Mouse (Mus musculus) thymus, adult 2 months (tissue): ENCODE data around the gene Nwd2.

Experiments
- CTCF ChIP-seq: fragments of 200-500 bp; IDR thresholded peaks from 2 replicates; pipeline ENCODE4 v1.5.1; 2012; ENCODE audit warnings: mild to moderate bottlenecking, control low read depth, low read length, moderate library complexity, borderline replicate concordance; ENCODE audit not compliant: control insufficient read depth, poor library complexity, insufficient read depth; ENCODE audit errors: extremely low read depth
- POLR2A ChIP-seq: fragments of 200-500 bp; IDR thresholded peaks from 2 replicates; pipeline ENCODE4 v1.6.1; 2012; ENCODE audit warnings: mild to moderate bottlenecking, low read length, control low read depth, moderate library complexity; ENCODE audit not compliant: control insufficient read depth, poor library complexity, insufficient read depth; ENCODE audit errors: extremely low read depth

GRCm38 (mm10) chr5:63634636-63635035 lies 14.3 kb upstream of the Nwd2 start:
- no peak for TF ChIP-seq CTCF
- TF ChIP-seq POLR2A, result no peak
